Mouse (Mus musculus) myocyte (in vitro differentiated cells): ENCODE data around the gene Sema4d.

ENCODE experiments used
- MAX ChIP-seq: IDR thresholded peaks from one replicate; pipeline ENCODE4 v1.6.1; 2011; ENCODE audit warnings: low read depth, mild to moderate bottlenecking, control low read depth
- MYOG ChIP-seq, 3 experiments: IDR thresholded peaks; one replicate each; pipeline ENCODE4 v1.6.1; 2011; ENCODE audit warnings: control low read depth in 2 of 3, low read depth in 2 of 3, mild to moderate bottlenecking in 2 of 3; ENCODE audit not compliant: insufficient read length in 2 of 3, control insufficient read depth in 1 of 3, insufficient read depth in 1 of 3
- SRF ChIP-seq: IDR thresholded peaks from one replicate; pipeline ENCODE4 v1.6.1; 2011; ENCODE audit warnings: low read depth; ENCODE audit not compliant: control insufficient read depth, insufficient read length
- TCF3 ChIP-seq: IDR thresholded peaks from one replicate; pipeline ENCODE4 v1.6.1; 2011; ENCODE audit warnings: low read depth, control low read depth; ENCODE audit not compliant: insufficient read length

GRCm38 (mm10) chr13:51815865-51816504 lies 22.4 kb upstream of the Sema4d start:
- TF ChIP-seq MAX (no peak), SRF (no peak), TCF3 (no peak), MYOG (IDR thresholded peaks at IDR 0.05; ENCODE audit: control insufficient read depth in 1 of 3, insufficient read depth in 1 of 3, insufficient read length in 2 of 3, low read depth in 2 of 3) (no peak)
